Mouse (Mus musculus) neural tube, embryonic 14.5 days (tissue): ENCODE data around the gene Gm47429. TPM values are rescaled to one million over a fixed set of nuclear protein-coding genes. Genes with fewer than 3 reads are reported as not detected.
A peak's percentile ranks its signal among the peaks of the same experiment; 100 is the strongest.

Experiments
- ATAC-seq: fragments of 200-750 bp; cut with Nextera tagmentation; 2 replicates; pipeline ENCODE4 v1.8.0; 2017; ENCODE audit warnings: low read depth, mild to moderate bottlenecking, moderate TSS enrichment, moderate library complexity
- H3K27ac ChIP-seq: fragments of 300-500 bp; sonication (generic); 2 replicates; pipeline ENCODE4 v1.5.1; 2014; ENCODE audit warnings: low read depth, mild to moderate bottlenecking, control low read depth, low read length, moderate library complexity, mixed read lengths
- H3K27me3 ChIP-seq: fragments of 300-500 bp; sonication (generic); 2 replicates; pipeline ENCODE4 v1.6.1; 2014; ENCODE audit warnings: low read length; ENCODE audit not compliant: control insufficient read depth, insufficient read depth
- H3K36me3 ChIP-seq: fragments of 300-500 bp; sonication (generic); 2 replicates; pipeline ENCODE4 v1.6.1; 2014; ENCODE audit warnings: low read length, mixed read lengths; ENCODE audit not compliant: control insufficient read depth, insufficient read depth
- H3K4me1 ChIP-seq: fragments of 300-500 bp; sonication (generic); 2 replicates; pipeline ENCODE4 v1.6.1; 2014; ENCODE audit warnings: low read length; ENCODE audit not compliant: control insufficient read depth, insufficient read depth
- H3K4me2 ChIP-seq: fragments of 300-500 bp; sonication (generic); 2 replicates; pipeline ENCODE4 v1.6.1; 2014; ENCODE audit warnings: mild to moderate bottlenecking, low read depth, low read length, control low read depth
- H3K4me3 ChIP-seq: fragments of 300-500 bp; sonication (generic); 2 replicates; pipeline ENCODE4 v1.5.1; 2014; ENCODE audit warnings: low read depth, low read length, control low read depth, mixed read lengths
- H3K9ac ChIP-seq: fragments of 300-500 bp; sonication (generic); replicated peaks from 2 replicates; pipeline ENCODE4 v1.6.1; 2014; ENCODE audit warnings: low read depth, mild to moderate bottlenecking, control low read depth, low read length, mixed read lengths
- H3K9me3 ChIP-seq: fragments of 300-500 bp; sonication (generic); 2 replicates; pipeline ENCODE4 v1.6.1; 2016; ENCODE audit warnings: low read length; ENCODE audit not compliant: control insufficient read depth
- WGBS: fragments of 180-500 bp; shearing (Covaris S2); extraction: QIAGEN DNeasy Blood & Tissue Kit; methylation state at CpG from one replicate; pipeline ENCODE4 v1.1.7; 2014; 5-methylcytosine and 5-hydroxymethylcytosine counted together
- polyA plus RNA-seq: library from polyadenylated mRNA; unstranded; fragments of >200 nt; fragmentation: Nextera tagmentation; extraction: Ambion mirVana; gene quantifications from 2 replicates; pipeline ENCODE4 v1.2.1, GENCODE M21; 2014

Gm47429 gene
- polyA plus RNA-seq, 1 experiment from 2014 or later, result not detected

DNA sequence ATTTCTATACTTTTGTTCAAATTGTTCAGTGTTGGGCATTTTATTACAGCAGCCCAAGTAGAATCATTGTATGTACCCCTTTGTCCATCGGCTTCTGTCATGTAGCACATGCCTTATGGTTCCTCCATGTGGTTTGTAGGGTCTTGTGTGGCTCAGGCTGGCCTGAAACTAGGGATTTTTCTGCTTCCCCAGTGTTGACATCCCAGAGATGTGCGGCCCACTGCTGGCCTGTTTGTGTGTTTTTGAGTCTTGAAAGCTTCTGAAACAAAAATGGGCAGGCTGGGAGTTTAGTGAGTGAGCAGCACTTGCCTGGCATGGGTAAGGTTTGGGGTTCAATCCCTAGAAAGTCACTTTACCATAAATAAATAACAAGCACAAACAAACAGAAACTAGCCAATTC lies 19.2 kb downstream of the Gm47429 start:
- H3K9ac ChIP-seq, result no peak overlapping the region
- WGBS, result 93% methylated on average over 2 of the region's 2 CpGs

DNA sequence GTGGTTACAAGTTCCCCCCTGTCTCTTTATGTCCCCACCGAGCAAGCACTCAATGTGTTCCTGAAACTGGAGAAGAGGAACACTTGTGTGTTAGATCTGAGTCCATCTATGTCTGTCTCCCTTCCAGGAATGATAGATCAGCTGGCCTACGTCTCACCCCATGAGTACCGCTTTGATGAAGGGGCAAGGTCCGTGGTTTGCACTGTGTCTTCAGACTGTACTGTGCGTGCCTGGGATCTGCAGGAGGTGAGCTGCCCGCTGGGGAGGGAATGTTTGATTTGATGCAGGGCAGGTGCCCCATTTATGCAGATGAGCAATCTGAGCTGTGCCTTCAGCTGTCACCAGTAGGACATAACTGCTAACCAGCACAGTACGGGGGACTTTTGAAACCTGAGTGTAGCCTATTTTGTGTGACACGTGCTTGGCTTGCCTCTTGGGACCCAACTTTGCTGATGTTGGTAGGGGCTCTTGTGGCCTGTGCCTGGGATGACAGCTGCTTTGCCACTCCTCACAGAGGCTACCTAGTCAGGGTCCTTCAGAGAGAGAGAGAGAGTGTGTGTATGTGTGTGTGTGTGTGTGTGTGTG lies 20.0 kb downstream of the Gm47429 start:
- WGBS, result 91% methylated on average over 8 of the region's 8 CpGs

More for the DNA sequence above, 19.2 kb downstream of the Gm47429 start:
- Histone ChIP-seq H3K27me3 (no peaks in the 10 kb centered on the region), H3K4me2 (no peak overlapping the region), H3K36me3 (peaks cover 57% of the 10 kb centered on the region), H3K27ac (no peak overlapping the region), H3K4me1 (no peaks in the 10 kb centered on the region), H3K9me3 (no peaks in the 10 kb centered on the region), H3K4me3 (no peak overlapping the region)
- no peak for ATAC-seq

DNA sequence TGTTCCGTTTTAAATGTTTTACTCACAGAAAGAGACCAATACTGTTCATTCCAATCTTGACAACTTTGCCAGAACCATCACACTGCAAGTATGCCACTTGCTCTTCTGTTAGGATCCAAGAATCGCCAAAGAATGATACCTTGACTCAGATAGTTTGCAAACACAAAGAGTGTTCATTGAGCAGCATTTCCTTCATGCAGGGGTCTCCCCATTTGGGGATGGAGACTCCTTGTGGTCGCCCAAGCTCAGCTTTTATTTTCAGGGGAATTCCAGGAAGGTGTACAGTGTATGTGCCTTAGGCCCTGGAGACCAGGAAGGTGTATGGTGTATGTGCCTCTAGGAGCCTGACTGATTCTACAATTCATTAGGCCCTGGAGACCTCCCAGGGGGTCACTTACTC lies 25.3 kb downstream of the Gm47429 start:
- H3K27ac ChIP-seq, result no peak overlapping the region
- H3K9me3 ChIP-seq, result no peaks in the 10 kb centered on the region
- peaks cover 11% of the 10 kb centered on the region; the same call in 1 of the 2 replicates for H3K4me1 ChIP-seq
- H3K36me3 ChIP-seq, result peaks cover 19% of the 10 kb centered on the region
- 0 out of 2 replicates have a peak, but pooled peaks have one; percentile 9 for ATAC-seq
- H3K4me2 ChIP-seq, result peak overlapping the region; percentile 62
- peak overlapping the region; percentile 77; the same call in 1 of the 2 replicates for H3K9ac ChIP-seq
- H3K4me3 ChIP-seq, result peak overlapping the region; percentile 69
- 47% methylated on average over 3 of the region's 3 CpGs for WGBS
- no peaks in the 10 kb centered on the region for H3K27me3 ChIP-seq

More for the DNA sequence above, 20.0 kb downstream of the Gm47429 start:
- H3K9ac ChIP-seq, result no peak overlapping the region
- peaks cover 57% of the 10 kb centered on the region for H3K36me3 ChIP-seq
- H3K27me3 ChIP-seq, result no peaks in the 10 kb centered on the region
- 0 out of 2 replicates have a peak, but pooled peaks cover 3% of the 10 kb centered on the region for H3K4me1 ChIP-seq
- H3K27ac ChIP-seq, result no peak overlapping the region
- H3K9me3 ChIP-seq, result no peaks in the 10 kb centered on the region
- ATAC-seq, result no peak
- H3K4me3 ChIP-seq, result no peak overlapping the region
- H3K4me2 ChIP-seq, result no peak overlapping the region

DNA sequence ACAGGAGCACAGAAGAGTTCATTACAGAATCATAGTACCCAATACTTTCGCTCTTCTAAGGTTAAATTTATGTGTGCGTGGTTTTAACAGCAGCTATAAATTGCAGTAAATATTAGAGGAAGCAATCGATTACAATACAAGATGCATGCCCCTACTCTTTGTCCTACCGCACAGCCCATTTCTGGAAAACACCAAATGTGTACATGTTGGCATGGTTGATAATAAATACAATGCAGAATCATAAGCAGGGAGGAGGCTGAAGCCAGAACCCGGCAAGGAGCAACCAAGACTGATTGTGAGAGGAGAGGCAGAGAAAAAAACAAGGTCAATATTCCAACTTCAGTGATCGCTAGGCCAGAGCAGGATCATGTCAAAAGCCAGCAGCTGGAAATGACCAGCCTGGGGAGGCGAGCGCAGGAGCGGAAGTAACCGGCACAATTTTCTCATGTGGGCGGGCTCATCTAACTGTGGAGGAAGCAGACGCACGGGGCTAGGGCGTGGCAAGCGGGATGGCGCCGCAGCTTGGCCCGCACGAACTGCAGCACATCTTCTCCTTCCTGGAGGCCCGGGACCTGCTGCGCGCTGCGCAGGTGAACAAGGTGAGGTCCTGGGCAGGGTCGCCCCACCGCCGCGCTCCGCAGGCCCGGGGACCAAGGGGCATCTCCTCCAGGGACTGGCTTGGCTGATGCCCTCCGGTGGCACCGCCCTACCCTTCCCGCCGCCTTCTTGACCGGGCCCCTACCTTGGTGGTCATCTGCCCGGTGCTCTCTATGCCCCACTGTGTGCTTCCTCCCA lies 26.1 kb downstream of the Gm47429 start, which contains the start of gene Fbxw17:
Fbxw17 (plus strand) TSS at position 476 of the 795 bp plus-strand sequence.
- Histone ChIP-seq H3K36me3 (peaks cover 12% of the 10 kb centered on the region; the same call in 1 of the 2 replicates), H3K4me3 (peak within 1 kb of the TSS; percentile 69), H3K9me3 (no peaks in the 10 kb centered on the region), H3K4me1 (peaks cover 11% of the 10 kb centered on the region; the same call in 1 of the 2 replicates), H3K27me3 (no peaks in the 10 kb centered on the region), H3K9ac (peak within 1 kb of the TSS; percentile 77), H3K27ac (peak within 1 kb of the TSS; percentile 44; the same call in 1 of the 2 replicates), H3K4me2 (peak within 1 kb of the TSS; percentile 62)
- peak; percentile 98 for ATAC-seq
- 12% methylated on average over 31 of the region's 35 CpGs for whole genome bisulfite sequencing

Other genes with a start within 250 kb of the Gm47429 start
- not detected in 2 replicates for gene Gm906, start 193.6 kb downstream of the Gm47429 start, polyA plus RNA-seq
- gene Fbxw17, start 26.0 kb downstream of the Gm47429 start, polyA plus RNA-seq, result 30.7 and 37.8 TPM in 2 replicates
- not detected in 2 replicates for gene Nutm2, start 23.4 kb upstream of the Gm47429 start, polyA plus RNA-seq
- gene Gm904, start 199.3 kb upstream of the Gm47429 start, polyA plus RNA-seq, result not detected in 2 replicates